Mouse (Mus musculus): ENCODE measurements around the gene Chd2. TPM values are rescaled to one million over a fixed set of nuclear protein-coding genes. Genes with fewer than 3 reads are reported as not detected.

Gene Chd2
- polyA plus RNA-seq, 1 experiment from 2014 or later, result 41.5 TPM

- Histone ChIP-seq H3K4me1 (peaks cover 46% of the 10 kb centered on the region), H3K9ac (no peak overlapping the region), H3K4me2 (replicated peaks) (no peak overlapping the region), H3K36me3 (peaks cover 41% of the 10 kb centered on the region), H3K9me3 (no peaks in the 10 kb centered on the region), H3K27ac (no peak overlapping the region), H3K4me3 (no peak overlapping the region), H3K27me3 (replicated peaks) (no peaks in the 10 kb centered on the region)
- no peak for ATAC-seq (ENCODE audit: low FRiP score, low read depth)
- 25% methylated on average over 12 of the region's 12 CpGs for WGBS
Observed at GRCm38 (mm10) chr7:73422223-73423113, 119.2 kb downstream of the Chd2 start.

- ATAC-seq (ENCODE audit: low FRiP score, low read depth), result no peak
- Histone ChIP-seq H3K4me3 (no peak overlapping the region), H3K4me1 (peaks cover 46% of the 10 kb centered on the region), H3K9me3 (no peaks in the 10 kb centered on the region), H3K27me3 (replicated peaks) (no peaks in the 10 kb centered on the region), H3K4me2 (replicated peaks) (no peak overlapping the region), H3K36me3 (peaks cover 41% of the 10 kb centered on the region), H3K27ac (no peak overlapping the region), H3K9ac (no peak overlapping the region)
- WGBS, result 70% methylated on average over 9 of the region's 9 CpGs
Observed at GRCm38 (mm10) chr7:73421278-73422015, 120.2 kb downstream of the Chd2 start.

DNA sequence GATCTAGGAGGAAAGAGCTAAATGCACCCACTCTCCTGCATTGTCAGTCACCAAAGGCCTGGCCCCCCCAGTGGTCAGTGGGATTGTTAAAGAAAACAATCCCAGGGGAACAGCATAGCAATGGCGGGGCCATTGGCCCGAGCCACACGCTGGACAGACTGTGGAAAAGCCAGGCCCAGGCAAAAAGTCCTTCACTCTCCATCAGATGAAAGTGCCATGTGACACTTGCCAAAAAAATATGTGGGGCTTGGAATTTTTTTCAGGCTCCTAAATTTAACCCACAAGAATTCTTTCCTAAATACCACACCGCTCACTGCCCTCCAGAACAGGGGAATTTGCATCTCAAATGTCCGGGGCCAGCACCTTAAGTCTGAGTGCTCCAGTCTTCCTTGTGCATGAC is 120.8 kb downstream of the Chd2 start:
- no peak overlapping the region for H3K4me3 ChIP-seq
- 46% methylated on average over 5 of the region's 5 CpGs for WGBS
- H3K27ac ChIP-seq, result peak overlapping the region; percentile 8; the same call in 1 of the 2 replicates
- H3K4me1 ChIP-seq, result peaks cover 46% of the 10 kb centered on the region
- no peak overlapping the region for H3K4me2 ChIP-seq (replicated peaks)
- peaks cover 44% of the 10 kb centered on the region for H3K36me3 ChIP-seq
- no peak for ATAC-seq (ENCODE audit: low FRiP score, low read depth)
- H3K9ac ChIP-seq, result no peak overlapping the region
- H3K9me3 ChIP-seq, result no peaks in the 10 kb centered on the region
- no peaks in the 10 kb centered on the region for H3K27me3 ChIP-seq (replicated peaks)

DNA sequence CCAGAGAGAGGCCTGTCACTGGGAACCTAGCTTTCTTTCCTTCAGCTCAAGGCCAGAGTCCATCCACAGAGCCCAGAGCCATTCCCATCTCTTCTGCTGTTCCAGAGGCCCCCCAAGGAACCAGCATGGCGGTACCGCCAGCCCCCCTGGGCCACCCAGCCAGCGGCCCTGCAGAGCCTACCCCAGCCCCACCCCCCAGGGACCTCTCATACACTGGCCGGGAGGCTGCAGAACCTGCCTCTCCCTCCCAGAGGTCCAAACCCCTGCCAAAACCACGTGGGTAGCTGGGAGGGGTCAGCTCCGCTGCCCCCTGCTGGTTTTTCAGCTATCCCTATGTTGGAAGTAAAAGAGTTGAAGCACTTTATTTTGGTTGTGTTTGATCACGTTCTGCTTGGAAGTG is 122.3 kb downstream of the Chd2 start:
- Histone ChIP-seq H3K27ac (0 out of 2 replicates have a peak overlapping the region, but pooled peaks have one; percentile 12), H3K4me3 (no peak overlapping the region), H3K27me3 (replicated peaks) (no peaks in the 10 kb centered on the region), H3K4me2 (replicated peaks) (no peak overlapping the region), H3K9me3 (no peaks in the 10 kb centered on the region), H3K4me1 (peaks cover 38% of the 10 kb centered on the region), H3K36me3 (peaks cover 59% of the 10 kb centered on the region), H3K9ac (peak overlapping the region; percentile 13; the same call in 1 of the 2 replicates)
- 31% methylated on average over 7 of the region's 7 CpGs for WGBS
- 0 out of 2 replicates have a peak, but pooled peaks have one; percentile 38 for ATAC-seq (ENCODE audit: low FRiP score, low read depth)

- ATAC-seq (ENCODE audit: low FRiP score, low read depth), result no peak
- H3K27ac ChIP-seq, result no peak overlapping the region
- H3K9me3 ChIP-seq, result no peaks in the 10 kb centered on the region
- no peaks in the 10 kb centered on the region for H3K27me3 ChIP-seq (replicated peaks)
- no peak overlapping the region for H3K4me3 ChIP-seq
- H3K36me3 ChIP-seq, result peaks cover 97% of the 10 kb centered on the region
- WGBS, result 87% methylated on average over 14 of the region's 14 CpGs
- peaks cover 28% of the 10 kb centered on the region for H3K4me1 ChIP-seq
- H3K9ac ChIP-seq, result no peak overlapping the region
- H3K4me2 ChIP-seq (replicated peaks), result no peak overlapping the region
Observed at GRCm38 (mm10) chr7:73414192-73414591, 127.4 kb downstream of the Chd2 start.

DNA sequence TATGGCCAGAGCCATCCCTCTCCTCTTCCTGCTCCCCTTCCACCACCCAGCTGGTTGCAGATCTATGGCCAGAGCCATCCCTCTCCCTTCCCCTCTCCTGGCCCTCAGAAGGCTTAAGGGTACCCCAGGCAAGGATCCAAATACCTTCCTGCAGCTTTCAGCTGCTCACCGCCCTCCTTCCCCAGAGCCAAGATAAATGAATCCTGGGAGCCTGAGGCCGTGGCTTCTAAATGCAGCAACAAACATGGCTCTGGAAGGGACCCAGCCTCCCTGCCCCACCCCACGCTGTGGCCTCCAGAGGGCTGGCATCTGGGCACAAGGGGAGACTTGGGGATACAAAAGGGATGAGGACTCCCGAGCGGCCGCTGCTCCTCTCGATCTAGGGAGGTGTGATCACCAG is 129.2 kb downstream of the Chd2 start:
- Histone ChIP-seq H3K36me3 (peaks cover 88% of the 10 kb centered on the region), H3K9me3 (no peaks in the 10 kb centered on the region), H3K4me3 (no peak overlapping the region), H3K9ac (no peak overlapping the region), H3K4me1 (peaks cover 17% of the 10 kb centered on the region), H3K27ac (no peak overlapping the region), H3K27me3 (replicated peaks) (no peaks in the 10 kb centered on the region), H3K4me2 (replicated peaks) (no peak overlapping the region)
- 79% methylated on average over 7 of the region's 7 CpGs for WGBS
- no peak for ATAC-seq (ENCODE audit: low FRiP score, low read depth)

- WGBS, result 89% methylated on average over 4 of the region's 4 CpGs
- H3K9me3 ChIP-seq, result no peaks in the 10 kb centered on the region
- no peak for ATAC-seq (ENCODE audit: low FRiP score, low read depth)
- H3K4me1 ChIP-seq, result peaks cover 17% of the 10 kb centered on the region
- no peak overlapping the region for H3K4me2 ChIP-seq (replicated peaks)
- H3K4me3 ChIP-seq, result no peak overlapping the region
- no peak overlapping the region for H3K27ac ChIP-seq
- no peaks in the 10 kb centered on the region for H3K27me3 ChIP-seq (replicated peaks)
- peaks cover 88% of the 10 kb centered on the region for H3K36me3 ChIP-seq
- no peak overlapping the region for H3K9ac ChIP-seq
Observed at GRCm38 (mm10) chr7:73411986-73412385, 129.6 kb downstream of the Chd2 start.

GRCm38 (mm10) chr7:73411523-73411922 is 130.1 kb downstream of the Chd2 start:
- no peak overlapping the region for H3K4me3 ChIP-seq
- H3K27me3 ChIP-seq (replicated peaks), result no peaks in the 10 kb centered on the region
- ATAC-seq (ENCODE audit: low FRiP score, low read depth), result no peak
- peaks cover 89% of the 10 kb centered on the region for H3K36me3 ChIP-seq
- no peaks in the 10 kb centered on the region for H3K9me3 ChIP-seq
- H3K9ac ChIP-seq, result no peak overlapping the region
- 69% methylated on average over 7 of the region's 7 CpGs for WGBS
- H3K4me2 ChIP-seq (replicated peaks), result no peak overlapping the region
- H3K27ac ChIP-seq, result no peak overlapping the region
- peaks cover 17% of the 10 kb centered on the region for H3K4me1 ChIP-seq

DNA sequence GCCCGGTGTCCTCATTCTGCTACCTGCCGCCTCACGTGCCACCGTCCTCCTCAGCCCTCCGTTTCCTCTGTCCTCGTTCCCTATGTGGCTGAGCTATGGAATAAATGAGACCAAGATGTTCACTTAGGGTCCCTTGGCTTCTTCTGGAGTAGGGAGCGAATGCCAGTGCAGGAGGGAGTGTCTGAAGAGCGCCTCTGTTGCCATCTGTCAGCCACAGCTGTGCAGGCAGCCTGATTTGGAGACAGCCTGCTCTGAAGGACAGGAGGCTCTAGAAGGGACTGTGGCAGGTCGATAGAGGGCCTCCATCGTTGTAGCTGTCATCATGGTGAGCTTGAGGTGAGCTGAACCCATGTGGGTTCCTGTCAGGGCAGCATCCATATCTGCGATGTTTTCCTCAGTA is 136.1 kb downstream of the Chd2 start:
- Histone ChIP-seq H3K4me2 (replicated peaks) (no peak overlapping the region), H3K36me3 (peaks cover 58% of the 10 kb centered on the region), H3K27ac (no peak overlapping the region), H3K4me1 (peaks cover 32% of the 10 kb centered on the region), H3K9me3 (no peaks in the 10 kb centered on the region), H3K4me3 (no peak overlapping the region), H3K9ac (no peak overlapping the region), H3K27me3 (replicated peaks) (no peaks in the 10 kb centered on the region)
- 93% methylated on average over 11 of the region's 11 CpGs for WGBS
- ATAC-seq (ENCODE audit: low FRiP score, low read depth), result no peak

DNA sequence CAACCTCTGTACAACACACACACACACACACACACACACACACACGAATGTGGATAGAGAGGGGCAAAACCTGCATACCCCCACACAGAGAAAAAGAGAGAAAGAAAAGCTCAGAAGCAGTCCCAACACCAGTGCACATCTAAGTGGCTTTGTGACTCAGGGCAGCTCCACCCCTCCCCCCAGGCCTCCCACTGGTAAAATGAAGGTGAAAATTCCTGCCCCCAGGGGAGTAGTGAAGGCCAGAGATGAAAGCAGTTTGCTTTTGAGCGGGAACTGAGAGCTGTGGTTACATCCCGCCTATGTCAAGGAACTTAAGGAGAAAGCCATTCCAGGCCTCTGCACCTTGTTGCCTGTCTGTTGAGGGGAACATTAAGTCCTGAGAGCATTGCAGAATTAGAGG is 138.1 kb downstream of the Chd2 start:
- 33% methylated on average over 3 of the region's 3 CpGs for WGBS
- no peak overlapping the region for H3K9ac ChIP-seq
- H3K27me3 ChIP-seq (replicated peaks), result no peaks in the 10 kb centered on the region
- no peak overlapping the region for H3K4me2 ChIP-seq (replicated peaks)
- H3K36me3 ChIP-seq, result peaks cover 42% of the 10 kb centered on the region
- peaks cover 52% of the 10 kb centered on the region for H3K4me1 ChIP-seq
- H3K4me3 ChIP-seq, result no peak overlapping the region
- ATAC-seq (ENCODE audit: low FRiP score, low read depth), result no peak
- no peak overlapping the region for H3K27ac ChIP-seq
- no peaks in the 10 kb centered on the region for H3K9me3 ChIP-seq

DNA sequence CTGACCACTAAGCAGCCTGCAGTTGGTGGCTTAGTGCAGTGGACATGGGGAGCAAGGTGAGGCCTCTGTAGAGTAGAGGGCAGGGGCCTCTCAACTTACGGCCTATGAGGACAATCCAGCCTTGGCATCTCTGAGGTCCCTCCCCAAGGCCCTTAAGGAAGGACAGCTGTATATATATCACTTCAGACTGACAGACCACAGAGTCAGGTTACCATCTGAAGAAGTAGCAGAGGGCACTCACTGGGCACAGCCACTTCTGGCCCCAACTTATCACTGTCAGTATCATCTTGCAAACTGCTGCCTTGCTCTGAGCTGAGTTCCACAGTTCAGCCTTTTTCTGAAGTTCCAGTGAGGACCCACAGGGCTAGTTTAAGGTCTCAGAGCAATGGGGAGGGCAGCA is 139.0 kb downstream of the Chd2 start:
- peaks cover 38% of the 10 kb centered on the region for H3K36me3 ChIP-seq
- WGBS, result 54% methylated on average over 1 of the region's 1 CpGs
- no peaks in the 10 kb centered on the region for H3K27me3 ChIP-seq (replicated peaks)
- H3K4me2 ChIP-seq (replicated peaks), result no peak overlapping the region
- no peak for ATAC-seq (ENCODE audit: low FRiP score, low read depth)
- H3K4me3 ChIP-seq, result no peak overlapping the region
- H3K4me1 ChIP-seq, result peaks cover 60% of the 10 kb centered on the region
- no peaks in the 10 kb centered on the region for H3K9me3 ChIP-seq
- H3K27ac ChIP-seq, result no peak overlapping the region
- H3K9ac ChIP-seq, result no peak overlapping the region

GRCm38 (mm10) chr7:73402106-73402505 is 139.5 kb downstream of the Chd2 start:
- ATAC-seq (ENCODE audit: low FRiP score, low read depth), result no peak

More at GRCm38 (mm10) chr7:73402106-73402505, 139.5 kb downstream of the Chd2 start:
- Histone ChIP-seq H3K36me3 (peaks cover 32% of the 10 kb centered on the region), H3K9ac (no peak overlapping the region), H3K4me3 (no peak overlapping the region), H3K27me3 (replicated peaks) (no peaks in the 10 kb centered on the region), H3K9me3 (no peaks in the 10 kb centered on the region), H3K4me2 (replicated peaks) (no peak overlapping the region), H3K4me1 (peaks cover 63% of the 10 kb centered on the region), H3K27ac (no peak overlapping the region)
- 26% methylated on average over 2 of the region's 2 CpGs for WGBS
